Mouse (Mus musculus) gastrocnemius, adult 2 months (tissue): ENCODE data around the gene Gm9844. TPM values are rescaled to one million over a fixed set of nuclear protein-coding genes. Genes with fewer than 3 reads are reported as not detected.

Source experiments
- DNase-seq: peaks from one replicate; pipeline ENCODE4 v3.0.0; 2022
- H3K27ac ChIP-seq: fragments of 200-600 bp; 2 replicates; pipeline ENCODE4 v1.8.1; 2022; ENCODE audit warnings: mild to moderate bottlenecking
- H3K4me3 ChIP-seq: fragments of 200-600 bp; 2 replicates; pipeline ENCODE4 v1.8.1; 2022; ENCODE audit warnings: mild to moderate bottlenecking, moderate library complexity
- CTCF ChIP-seq: fragments of 200-600 bp; IDR thresholded peaks from 2 replicates; pipeline ENCODE4 v1.8.1; 2022; ENCODE audit warnings: antibody characterized with exemption, mild to moderate bottlenecking, moderate library complexity
- intact Hi-C: fragments of 180-260 bp; cut with DNase I; formaldehyde crosslinking; loops from one replicate; pipeline ENCODE4 v1.15.1; 2025
- total RNA-seq, 2 experiments: library from RNA; stranded (reverse); gene quantifications; 2 replicates each; pipeline ENCODE4 v1.2.3; 2021

Gene Gm9844
- total RNA-seq, 2 experiments from 2014 or later: not detected

- no peak for DNase-seq
- Histone ChIP-seq H3K4me3 (no peak overlapping the region), H3K27ac (no peak overlapping the region)
- intact Hi-C loops: no loop called here
- no peak for TF ChIP-seq CTCF
These were observed 10.3 kb upstream of the Gm9844 start for GRCm38 (mm10) chr7:24851596-24852325.

DNA sequence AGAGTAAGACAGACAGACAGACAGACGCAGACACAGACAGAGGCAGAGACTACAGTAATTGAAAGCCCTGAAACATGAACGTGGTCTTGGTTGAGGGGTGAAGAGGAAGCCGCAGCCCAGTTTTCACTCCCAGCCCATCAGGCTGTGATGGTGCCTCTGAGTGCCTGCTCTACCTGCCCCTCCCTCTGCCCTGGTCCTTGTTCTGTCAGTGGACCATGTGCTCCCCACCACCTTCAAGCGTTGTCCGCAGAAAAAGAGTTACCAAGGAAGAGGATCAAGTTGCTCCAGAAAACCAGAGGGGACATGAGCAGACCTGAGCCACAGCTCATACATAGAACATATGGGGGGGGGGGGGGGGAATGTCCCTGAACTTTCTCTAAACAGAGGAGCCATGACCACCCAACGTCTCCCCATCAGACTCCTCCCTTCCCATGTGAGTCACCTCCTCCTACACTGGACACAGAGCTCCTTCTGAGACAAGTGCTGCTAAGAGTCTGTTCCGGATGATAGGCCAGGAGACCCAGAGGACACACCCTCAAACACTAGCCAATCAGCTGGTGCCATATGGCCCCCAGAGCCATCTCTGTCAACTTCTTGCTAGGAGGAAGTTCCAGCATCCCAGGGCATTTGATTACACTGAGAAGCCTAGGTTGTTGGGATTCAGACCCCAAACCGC is 9.3 kb upstream of the Gm9844 start:
- H3K4me3 ChIP-seq: no peak overlapping the region
- TF ChIP-seq CTCF: no peak
- H3K27ac ChIP-seq: no peak overlapping the region
- intact Hi-C loops: no loop called here
- no peak for DNase-seq

DNA sequence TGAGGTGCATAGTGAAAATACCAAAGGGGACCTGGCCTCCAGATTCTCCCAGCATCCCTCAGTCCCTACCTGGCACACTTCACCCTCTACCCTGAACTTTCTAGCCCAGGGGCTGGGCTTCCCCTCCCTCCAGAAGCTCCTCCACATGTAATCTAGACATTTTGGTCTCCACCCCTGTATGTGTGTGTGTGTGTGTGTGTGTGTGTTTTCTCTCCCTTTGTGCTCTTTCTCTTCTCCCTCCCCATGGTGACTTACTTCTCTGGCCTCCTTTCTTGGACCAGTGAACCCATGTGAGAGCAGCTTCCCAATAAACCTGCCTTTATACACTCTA is 8.8 kb upstream of the Gm9844 start:
- intact Hi-C loops: no loop called here
- no peak for DNase-seq
- H3K27ac ChIP-seq: no peak overlapping the region

GRCm38 (mm10) chr7:24853695-24854094 is 8.3 kb upstream of the Gm9844 start:
- TF ChIP-seq CTCF: no peak
- H3K27ac ChIP-seq: no peak overlapping the region
- intact Hi-C loops: no loop called here
- H3K4me3 ChIP-seq: no peak overlapping the region
- no peak for DNase-seq

More for the DNA sequence above, 8.8 kb upstream of the Gm9844 start:
- no peak for TF ChIP-seq CTCF
- no peak overlapping the region for H3K4me3 ChIP-seq

- Histone ChIP-seq H3K4me3 (no peak overlapping the region), H3K27ac (no peak overlapping the region)
- no peak for DNase-seq
- no peak for TF ChIP-seq CTCF
- intact Hi-C loops: no loop called here
These were observed 5.4 kb upstream of the Gm9844 start for GRCm38 (mm10) chr7:24856460-24857120.

DNA sequence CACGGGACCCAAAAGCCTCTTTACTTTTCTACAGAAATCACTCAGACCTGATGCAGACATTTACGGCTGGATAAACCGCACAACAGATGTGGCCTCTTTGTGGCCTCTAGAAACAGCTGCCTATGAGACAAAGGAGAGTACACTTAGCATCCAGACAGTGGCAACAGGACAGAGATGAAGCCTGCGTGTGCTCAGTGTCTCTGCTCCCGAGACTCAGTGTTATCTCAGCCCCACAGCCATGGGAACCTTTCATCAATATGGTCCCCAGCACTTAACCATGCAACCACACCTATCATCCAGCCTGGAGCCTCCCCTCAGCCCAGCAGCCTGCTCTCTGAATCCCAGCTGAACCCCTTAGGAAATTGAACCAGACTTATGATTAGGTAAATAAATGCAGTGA is 2.8 kb upstream of the Gm9844 start:
- H3K4me3 ChIP-seq: no peak overlapping the region
- no peak for TF ChIP-seq CTCF
- H3K27ac ChIP-seq: no peak overlapping the region
- intact Hi-C loops: no loop called here
- no peak for DNase-seq

DNA sequence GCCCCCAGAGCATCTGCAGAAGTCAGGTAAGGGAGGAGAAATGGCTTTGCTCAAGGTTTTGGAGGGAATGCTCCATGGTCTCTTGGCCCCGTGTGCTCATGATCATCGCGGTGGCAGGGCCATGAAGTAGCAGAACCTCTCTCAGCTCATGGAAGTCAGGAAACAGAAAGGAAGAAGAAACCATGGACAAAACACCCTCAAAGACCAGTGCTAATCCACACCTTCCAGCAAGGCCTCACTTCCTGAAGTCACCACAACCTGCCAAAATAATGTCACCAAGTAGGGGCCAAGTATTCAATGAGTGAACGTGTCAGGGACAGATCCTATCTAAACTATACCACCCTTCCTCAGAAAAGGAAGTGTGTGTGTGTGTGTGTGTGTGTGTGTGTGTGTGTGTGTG is 840 bp downstream of the Gm9844 start:
- no peak for DNase-seq
- Histone ChIP-seq H3K4me3 (no peak overlapping the region), H3K27ac (no peak overlapping the region)
- intact Hi-C loops: no loop called here
- TF ChIP-seq CTCF: no peak

- intact Hi-C loops: no loop called here
- H3K4me3 ChIP-seq: no peak overlapping the region
- no peak for TF ChIP-seq CTCF
- H3K27ac ChIP-seq: no peak overlapping the region
- DNase-seq: no peak
These were observed 2.1 kb downstream of the Gm9844 start for GRCm38 (mm10) chr7:24864156-24864555.

GRCm38 (mm10) chr7:24869080-24869479 is 7.1 kb downstream of the Gm9844 start:
- DNase-seq: no peak
- TF ChIP-seq CTCF: no peak
- Histone ChIP-seq H3K4me3 (no peak overlapping the region), H3K27ac (no peak overlapping the region)
- intact Hi-C loops: no loop called here

- no peak within 1 kb of the TSS for H3K27ac ChIP-seq
- H3K4me3 ChIP-seq: no peak within 1 kb of the TSS
- no peak for DNase-seq
- TF ChIP-seq CTCF: no peak
- intact Hi-C loops: no loop called here
These were observed 7.6 kb downstream of the Gm9844 start, which contains the start of the genes Lypd4 and Dmrtc2 for GRCm38 (mm10) chr7:24869532-24870165. Gene Lypd4 (minus strand): TSS chr7:24869941. Gene Dmrtc2 (plus strand): TSS chr7:24870057.

- intact Hi-C loops: no loop called here
- no peak for DNase-seq
- no peak overlapping the region for H3K27ac ChIP-seq
- TF ChIP-seq CTCF: no peak
- H3K4me3 ChIP-seq: no peak overlapping the region
These were observed 15.6 kb downstream of the Gm9844 start for GRCm38 (mm10) chr7:24877588-24877987.

GRCm38 (mm10) chr7:24879620-24880019 is 17.6 kb downstream of the Gm9844 start:
- intact Hi-C loops: loop anchor here (10.0 kb wide), 1 partner anchor 765 kb away; the partner anchor contains the start of gene Zfp112
- H3K4me3 ChIP-seq: no peak overlapping the region
- H3K27ac ChIP-seq: no peak overlapping the region
- no peak for TF ChIP-seq CTCF
- no peak for DNase-seq
